Mouse (Mus musculus): Measurements from ENCODE around the gene Pgls.

Pgls gene

GRCm38 (mm10) chr8:71637149-71638095 lies 45.4 kb downstream of the Pgls start:
- DNase-seq (ENCODE audit: low spot score), result no peak

- DNase-seq (ENCODE audit: low spot score), result no peak
These were observed 46.3 kb downstream of the Pgls start for GRCm38 (mm10) chr8:71638321-71638720.

GRCm38 (mm10) chr8:71639318-71639717 lies 47.3 kb downstream of the Pgls start:
- no peak for DNase-seq (ENCODE audit: low spot score)

GRCm38 (mm10) chr8:71645510-71645909 lies 53.5 kb downstream of the Pgls start:
- DNase-seq (ENCODE audit: low spot score), result no peak
